Mouse (Mus musculus) myocyte (in vitro differentiated cells): ENCODE measurements around the gene Vwc2l.

Source experiments
- CEBPB ChIP-seq: IDR thresholded peaks from 2 replicates; pipeline ENCODE4 v1.6.1; 2011; ENCODE audit warnings: mild to moderate bottlenecking, moderate library complexity; ENCODE audit not compliant: poor library complexity, insufficient read depth, severe bottlenecking
- E2F4 ChIP-seq: IDR thresholded peaks from one replicate; pipeline ENCODE4 v1.6.1; 2011; ENCODE audit warnings: mild to moderate bottlenecking, control low read depth, moderate library complexity; ENCODE audit not compliant: insufficient read depth
- MAX ChIP-seq: IDR thresholded peaks from one replicate; pipeline ENCODE4 v1.6.1; 2011; ENCODE audit warnings: low read depth, mild to moderate bottlenecking, control low read depth
- POLR2A ChIP-seq: IDR thresholded peaks from one replicate; pipeline ENCODE4 v1.6.1; 2011; ENCODE audit warnings: low read depth, mild to moderate bottlenecking, control low read depth, moderate library complexity; ENCODE audit not compliant: insufficient read length
- POLR2AphosphoS2 ChIP-seq: IDR thresholded peaks from one replicate; pipeline ENCODE4 v1.6.1; 2011; ENCODE audit warnings: low read depth, control low read depth; ENCODE audit not compliant: insufficient read length
- REST ChIP-seq: IDR thresholded peaks from one replicate; pipeline ENCODE4 v1.6.1; 2011; ENCODE audit warnings: mild to moderate bottlenecking, control low read depth, moderate library complexity; ENCODE audit not compliant: insufficient read depth, insufficient read length
- SRF ChIP-seq: IDR thresholded peaks from one replicate; pipeline ENCODE4 v1.6.1; 2011; ENCODE audit warnings: low read depth; ENCODE audit not compliant: control insufficient read depth, insufficient read length
- TCF12 ChIP-seq: IDR thresholded peaks from one replicate; pipeline ENCODE4 v1.6.1; 2011; ENCODE audit warnings: mild to moderate bottlenecking, control low read depth; ENCODE audit not compliant: poor library complexity, insufficient read depth, severe bottlenecking
- TCF3 ChIP-seq: IDR thresholded peaks from one replicate; pipeline ENCODE4 v1.6.1; 2011; ENCODE audit warnings: low read depth, control low read depth; ENCODE audit not compliant: insufficient read length
- USF1 ChIP-seq: IDR thresholded peaks from one replicate; pipeline ENCODE4 v1.6.1; 2011; ENCODE audit warnings: low read depth, mild to moderate bottlenecking, control low read depth, moderate library complexity

GRCm38 (mm10) chr1:70918173-70919036 is 192.9 kb downstream of the Vwc2l start:
- no peak for TF ChIP-seq SRF
- no peak for TF ChIP-seq POLR2A
- TF ChIP-seq USF1 = no peak
- TF ChIP-seq REST = no peak
- no peak for TF ChIP-seq TCF3
- TF ChIP-seq POLR2AphosphoS2 = no peak
- no peak; the same call in 1 of the 2 replicates for TF ChIP-seq CEBPB
- TF ChIP-seq TCF12 = no peak
- no peak for TF ChIP-seq E2F4
- TF ChIP-seq MAX = no peak
